Mouse (Mus musculus) intestine, embryonic 16.5 days (tissue): ENCODE data around the gene Khdc1c. TPM values are rescaled to one million over a fixed set of nuclear protein-coding genes. Genes with fewer than 3 reads are reported as not detected.
"Not testable (repeated sequence)": the region's sequence is repeated elsewhere in the genome, so short reads cannot be mapped to it uniquely, and the experiment has no call there.

Experiments
- ATAC-seq: fragments of 200-750 bp; cut with Nextera tagmentation; 2 replicates; pipeline ENCODE4 v1.8.0; 2017; ENCODE audit warnings: moderate TSS enrichment, moderate library complexity
- H3K27ac ChIP-seq: fragments of 300-500 bp; sonication (generic); 2 replicates; pipeline ENCODE4 v1.5.1; 2014; ENCODE audit warnings: mild to moderate bottlenecking, low read length
- H3K27me3 ChIP-seq: fragments of 300-500 bp; sonication (generic); replicated peaks from 2 replicates; pipeline ENCODE4 v1.6.1; 2014; ENCODE audit warnings: low read length, control low read depth, mixed read lengths; ENCODE audit not compliant: control insufficient read depth, insufficient read depth
- H3K36me3 ChIP-seq: fragments of 300-500 bp; sonication (generic); 2 replicates; pipeline ENCODE4 v1.6.1; 2014; ENCODE audit warnings: low read length, control low read depth; ENCODE audit not compliant: control insufficient read depth, insufficient read depth
- H3K4me1 ChIP-seq: fragments of 300-500 bp; sonication (generic); 2 replicates; pipeline ENCODE4 v1.6.1; 2014; ENCODE audit warnings: low read length, control low read depth, mixed read lengths; ENCODE audit not compliant: control insufficient read depth, insufficient read depth
- H3K4me2 ChIP-seq: fragments of 300-500 bp; sonication (generic); 2 replicates; pipeline ENCODE4 v1.6.1; 2014; ENCODE audit warnings: low read depth, low read length, control low read depth
- H3K4me3 ChIP-seq: fragments of 300-500 bp; sonication (generic); 2 replicates; pipeline ENCODE4 v1.5.1; 2014; ENCODE audit warnings: mild to moderate bottlenecking, low read length
- H3K9ac ChIP-seq: fragments of 300-500 bp; sonication (generic); 2 replicates; pipeline ENCODE4 v1.6.1; 2014; ENCODE audit warnings: low read depth, low read length
- H3K9me3 ChIP-seq: fragments of 300-500 bp; sonication (generic); 2 replicates; pipeline ENCODE4 v1.6.1; 2016; ENCODE audit warnings: low read length, control low read depth; ENCODE audit not compliant: control insufficient read depth
- WGBS: fragments of 180-500 bp; shearing (Covaris S2); extraction: QIAGEN DNeasy Blood & Tissue Kit; methylation state at CpG from one replicate; pipeline ENCODE4 v1.1.7; 2014; 5-methylcytosine and 5-hydroxymethylcytosine counted together
- polyA plus RNA-seq: library from polyadenylated mRNA; unstranded; fragments of >200 nt; fragmentation: Nextera tagmentation; extraction: Ambion mirVana; gene quantifications from 2 replicates; pipeline ENCODE4 v1.2.1, GENCODE M21; 2015

Khdc1c gene
- polyA plus RNA-seq, result not detected in 2 replicates

DNA sequence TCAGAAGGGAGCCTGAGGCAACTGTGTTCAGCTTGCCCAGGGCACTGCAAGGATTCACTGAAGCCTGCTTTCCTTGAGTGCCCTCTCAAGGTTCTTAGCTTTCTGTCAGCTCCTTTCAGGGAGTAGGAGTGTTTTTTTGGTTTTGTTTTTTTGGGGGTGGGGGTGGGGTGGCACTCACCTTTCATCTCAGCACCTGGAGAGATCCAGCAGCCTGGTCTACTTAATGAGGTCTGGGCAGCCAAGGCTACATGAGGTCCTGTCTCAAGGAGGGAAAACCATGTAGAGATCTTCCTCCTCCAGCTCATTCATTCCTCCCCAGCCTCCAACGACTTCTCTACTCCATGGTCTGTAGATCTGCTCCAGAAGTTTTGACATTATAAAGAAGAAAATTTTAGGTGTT lies at the start of gene Khdc1c:
Gene Khdc1c, plus strand, starts transcription at position 301 of the 400 bp plus-strand sequence.
- H3K4me3 ChIP-seq, H3K27me3 ChIP-seq, H3K27ac ChIP-seq, H3K4me2 ChIP-seq, ATAC-seq, H3K36me3 ChIP-seq, H3K9ac ChIP-seq, H3K4me1 ChIP-seq, H3K9me3 ChIP-seq: not testable (repeated sequence)
- 73% methylated on average over 1 of the region's 1 CpGs for WGBS

DNA sequence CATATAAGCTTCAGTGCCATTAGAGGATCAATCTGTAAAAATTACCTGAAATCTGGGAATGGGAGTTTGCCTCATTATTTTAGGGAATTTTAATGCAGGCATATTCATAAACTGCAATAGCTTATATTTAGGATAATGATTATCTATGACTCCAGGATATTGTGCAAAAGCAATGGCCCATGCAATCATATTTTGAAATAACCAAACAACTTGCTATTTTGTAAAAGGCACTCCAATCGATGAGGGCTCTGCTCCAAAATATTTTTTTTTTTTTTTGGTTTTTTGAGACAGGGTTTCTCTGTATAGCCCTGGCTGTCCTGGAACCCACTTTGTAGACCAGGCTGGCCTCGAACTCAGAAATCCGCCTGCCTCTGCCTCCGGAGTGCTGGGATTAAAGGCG lies 47.9 kb upstream of the Khdc1c start:
- H3K4me3 ChIP-seq, H3K27ac ChIP-seq, H3K36me3 ChIP-seq, H3K4me1 ChIP-seq, ATAC-seq, H3K27me3 ChIP-seq, H3K9me3 ChIP-seq, H3K9ac ChIP-seq, H3K4me2 ChIP-seq: not testable (repeated sequence)
- WGBS, result 91% methylated on average over 5 of the region's 5 CpGs

DNA sequence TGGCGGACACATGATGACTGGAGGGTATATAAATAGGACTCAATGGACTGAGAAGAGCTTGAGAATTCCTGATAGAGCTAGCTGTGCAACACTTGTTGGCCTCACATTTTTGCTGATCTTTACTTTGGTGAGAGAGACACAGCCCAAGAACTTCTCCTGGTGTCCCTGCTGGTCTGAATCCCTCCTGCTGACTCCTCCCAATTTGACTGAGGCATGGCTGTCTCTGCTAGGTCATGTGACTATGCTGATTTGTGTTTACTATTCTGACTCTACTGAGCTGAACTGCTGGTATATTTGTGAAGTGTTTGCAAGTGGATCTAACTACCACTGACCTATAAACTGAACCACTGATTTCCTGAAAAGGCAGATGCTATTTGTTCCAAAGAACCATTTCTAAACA lies 46.5 kb upstream of the Khdc1c start:
- H3K27me3 ChIP-seq, result no peaks in the 10 kb centered on the region
- ATAC-seq, result no peak
- H3K9ac ChIP-seq, result no peak overlapping the region
- H3K4me2 ChIP-seq, result no peak overlapping the region
- 0 out of 2 replicates have a peak, but pooled peaks cover 3% of the 10 kb centered on the region for H3K9me3 ChIP-seq
- no peaks in the 10 kb centered on the region for H3K36me3 ChIP-seq
- H3K27ac ChIP-seq, result no peak overlapping the region
- 96% methylated on average over 1 of the region's 1 CpGs for WGBS
- no peaks in the 10 kb centered on the region for H3K4me1 ChIP-seq
- H3K4me3 ChIP-seq, result no peak overlapping the region

DNA sequence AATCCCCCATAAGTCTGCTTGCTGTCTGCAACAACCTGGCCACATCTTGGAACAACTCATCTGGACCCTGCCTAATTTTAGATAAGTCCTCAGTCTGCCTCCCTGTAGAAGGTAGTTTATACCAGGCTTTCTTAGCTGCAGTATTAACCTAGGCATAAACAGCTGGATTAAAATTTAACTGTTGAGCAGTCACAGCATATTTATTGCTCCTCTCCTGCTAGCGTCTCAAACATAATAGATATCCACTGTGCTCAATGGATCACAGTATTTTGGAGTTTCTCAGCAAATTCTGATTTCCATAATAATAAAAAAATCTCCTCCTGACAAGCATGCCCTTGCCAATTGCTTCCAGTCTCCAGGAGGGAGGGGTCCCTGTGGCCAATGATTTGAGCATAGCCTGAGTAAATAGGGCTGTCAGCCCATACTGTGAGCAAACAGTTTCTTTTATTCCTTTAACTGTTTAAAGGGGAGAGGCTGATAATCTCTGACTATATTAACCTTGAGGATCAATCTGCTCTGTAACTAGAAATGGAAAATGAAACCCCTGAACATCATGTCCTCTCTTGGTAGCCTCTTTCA lies 44.0 kb upstream of the Khdc1c start:
- peak; percentile 36; the same call in 1 of the 2 replicates for ATAC-seq
- Histone ChIP-seq H3K4me3 (no peak overlapping the region), H3K27ac (no peak overlapping the region), H3K4me1 (no peaks in the 10 kb centered on the region), H3K9me3 (0 out of 2 replicates have a peak, but pooled peaks cover 4% of the 10 kb centered on the region), H3K9ac (no peak overlapping the region), H3K4me2 (no peak overlapping the region), H3K36me3 (no peaks in the 10 kb centered on the region), H3K27me3 (no peaks in the 10 kb centered on the region)
- WGBS, result 31% methylated on average over 1 of the region's 1 CpGs

DNA sequence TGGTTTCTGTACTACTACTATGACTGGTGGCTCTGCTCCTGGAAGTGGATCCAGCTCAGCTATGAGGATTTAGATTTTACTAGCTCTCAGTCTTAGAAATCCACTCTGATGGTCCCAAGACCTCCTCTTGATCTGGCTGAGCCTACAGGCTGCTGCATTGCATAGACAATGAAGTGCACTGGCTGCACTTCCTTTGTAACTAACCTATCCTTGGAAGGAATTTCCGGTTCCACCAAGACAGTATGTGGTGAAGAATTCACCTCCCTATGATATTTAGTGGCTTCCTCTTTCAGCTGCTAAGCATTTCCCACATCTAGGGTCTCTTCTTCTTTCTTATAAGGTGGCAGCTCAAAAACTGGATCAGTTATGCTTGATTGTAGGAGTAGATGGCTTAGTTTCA lies 43.5 kb upstream of the Khdc1c start:
- Histone ChIP-seq H3K4me2 (no peak overlapping the region), H3K27ac (no peak overlapping the region), H3K36me3 (no peaks in the 10 kb centered on the region), H3K4me1 (no peaks in the 10 kb centered on the region), H3K27me3 (no peaks in the 10 kb centered on the region), H3K9me3 (0 out of 2 replicates have a peak, but pooled peaks cover 4% of the 10 kb centered on the region), H3K4me3 (no peak overlapping the region), H3K9ac (no peak overlapping the region)
- ATAC-seq, result no peak
- WGBS, result 89% methylated on average over 1 of the region's 1 CpGs

DNA sequence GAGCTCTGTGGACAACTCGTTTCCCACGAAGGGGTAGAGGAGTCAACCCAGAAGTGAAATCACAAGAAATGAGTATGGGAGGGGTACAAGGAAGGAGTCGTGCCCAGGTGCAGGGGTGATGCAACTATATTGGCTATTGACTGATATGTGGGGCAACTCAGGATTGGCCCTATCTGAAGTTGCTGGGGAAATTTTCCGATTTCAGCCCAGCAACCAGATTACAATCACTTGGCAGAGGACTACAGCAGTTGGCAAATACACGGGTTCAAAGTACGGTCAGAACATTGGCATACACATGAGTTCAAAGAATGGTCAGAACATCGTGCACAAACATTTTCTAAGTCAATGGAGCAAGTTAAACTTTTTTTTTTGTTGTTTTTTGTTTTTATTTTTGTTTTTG lies 41.4 kb upstream of the Khdc1c start:
- no peak overlapping the region for H3K27ac ChIP-seq

DNA sequence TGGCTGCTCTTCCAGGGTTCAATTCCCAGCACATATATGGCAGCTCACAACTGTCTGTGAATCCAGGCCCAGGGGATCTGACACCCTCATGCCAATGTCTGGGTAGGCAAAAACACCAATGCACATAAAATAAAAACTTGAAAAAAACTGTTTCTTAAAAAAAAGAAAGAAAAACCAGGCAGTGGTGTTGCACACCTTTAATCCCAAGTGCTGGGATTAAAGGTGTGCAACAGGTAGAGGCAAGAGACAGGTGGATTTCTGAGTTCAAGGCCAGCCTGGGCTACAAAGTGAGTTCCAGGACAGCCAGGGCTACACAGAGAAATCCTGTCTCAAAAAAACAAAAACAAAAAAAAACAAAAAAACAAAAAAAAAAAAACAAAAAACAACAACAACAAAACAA lies 37.0 kb upstream of the Khdc1c start:
- not testable (repeated sequence) for ATAC-seq, H3K4me1 ChIP-seq, H3K4me2 ChIP-seq, H3K4me3 ChIP-seq, H3K36me3 ChIP-seq, H3K27me3 ChIP-seq, H3K9me3 ChIP-seq, H3K27ac ChIP-seq, H3K9ac ChIP-seq

More for the DNA sequence above, 41.4 kb upstream of the Khdc1c start:
- Histone ChIP-seq H3K27me3 (no peaks in the 10 kb centered on the region), H3K9ac (no peak overlapping the region), H3K4me2 (no peak overlapping the region), H3K36me3 (no peaks in the 10 kb centered on the region), H3K4me3 (no peak overlapping the region), H3K4me1 (no peaks in the 10 kb centered on the region), H3K9me3 (0 out of 2 replicates have a peak, but pooled peaks cover 4% of the 10 kb centered on the region)
- WGBS, result 85% methylated on average over 7 of the region's 7 CpGs
- ATAC-seq, result peak; percentile 49; the same call in 1 of the 2 replicates

DNA sequence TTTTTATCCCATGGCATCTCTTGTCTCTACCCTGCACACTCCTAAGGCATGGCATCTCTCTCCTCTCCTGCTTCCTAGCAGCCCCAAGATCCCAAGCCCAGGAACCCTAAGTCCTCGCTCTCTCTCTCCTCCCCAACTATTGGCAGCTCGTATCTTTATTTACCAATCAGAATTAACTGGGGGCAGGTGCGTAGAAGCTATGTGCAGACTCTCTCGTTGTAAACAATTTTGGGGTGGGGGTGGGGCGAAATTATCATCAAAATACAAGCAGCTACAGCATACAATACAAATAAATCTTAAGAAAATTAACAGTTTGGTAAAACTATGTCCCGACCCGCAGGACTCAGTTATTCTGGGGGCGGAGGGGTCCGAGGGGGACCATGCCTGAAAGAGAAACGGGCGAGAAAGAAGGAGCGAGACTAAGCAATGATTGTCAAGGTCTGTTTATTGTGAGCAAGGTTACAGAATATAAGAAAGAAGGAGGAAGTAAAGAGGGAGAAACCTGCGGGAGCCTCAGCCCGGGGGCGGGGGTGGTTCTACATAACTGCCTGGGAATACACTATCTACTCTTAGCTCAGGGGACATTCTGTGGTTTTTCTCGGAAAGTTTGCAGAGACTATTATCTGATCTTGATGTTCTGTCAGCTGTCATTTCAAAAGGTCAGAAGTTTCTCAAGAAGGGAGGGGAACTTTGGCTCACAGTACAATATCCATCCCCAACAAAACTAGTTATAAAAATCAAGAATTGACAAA lies 34.7 kb upstream of the Khdc1c start:
- no peaks in the 10 kb centered on the region for H3K4me1 ChIP-seq
- no peak overlapping the region for H3K4me2 ChIP-seq
- 77% methylated on average over 16 of the region's 16 CpGs for WGBS
- no peak overlapping the region for H3K4me3 ChIP-seq
- no peaks in the 10 kb centered on the region for H3K9me3 ChIP-seq
- no peaks in the 10 kb centered on the region for H3K27me3 ChIP-seq
- no peak overlapping the region for H3K9ac ChIP-seq
- H3K27ac ChIP-seq, result no peak overlapping the region
- ATAC-seq, result peak; percentile 56
- no peaks in the 10 kb centered on the region for H3K36me3 ChIP-seq

DNA sequence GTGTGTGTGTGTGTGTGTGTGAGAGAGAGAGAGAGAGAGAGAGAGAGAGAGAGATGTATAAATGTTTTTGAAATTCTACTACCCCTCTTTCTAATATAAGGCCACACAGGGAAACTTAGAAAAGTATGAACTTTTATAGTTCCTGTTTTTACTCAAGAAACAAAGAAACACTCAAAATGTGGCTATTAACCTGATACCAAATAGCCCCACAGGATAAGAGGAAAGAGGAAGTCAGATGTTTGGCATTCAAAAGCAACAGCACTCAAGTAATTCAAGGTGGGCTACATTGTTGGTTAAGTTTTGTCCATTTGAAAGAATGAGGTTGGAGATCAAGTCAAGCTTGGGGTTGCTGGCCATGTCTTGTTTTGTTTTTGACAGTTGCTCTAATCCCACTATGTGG lies 32.3 kb upstream of the Khdc1c start:
- Histone ChIP-seq H3K9ac (no peak overlapping the region), H3K9me3 (no peaks in the 10 kb centered on the region), H3K36me3 (no peaks in the 10 kb centered on the region), H3K27me3 (no peaks in the 10 kb centered on the region), H3K4me1 (no peaks in the 10 kb centered on the region), H3K4me3 (no peak overlapping the region), H3K4me2 (no peak overlapping the region), H3K27ac (no peak overlapping the region)
- no peak for ATAC-seq
